Mouse (Mus musculus): ENCODE measurements around the gene Apeh. TPM values are rescaled to one million over a fixed set of nuclear protein-coding genes. Genes with fewer than 3 reads are reported as not detected.

The Apeh gene
- total and polyA plus RNA-seq, 3 experiments, result 67.5 to 148 (median 119) TPM

GRCm38 (mm10) chr9:108090611-108091120 is 3.7 kb downstream of the Apeh start:
- TF ChIP-seq GATA1 (IDR thresholded peaks at IDR 0.05; ENCODE audit: borderline replicate concordance, low read length) (no peak), POLR2AphosphoS5 (IDR thresholded peaks at IDR 0.05; ENCODE audit: insufficient replicate concordance, low read depth, low read length) (no peak), TAL1 (conservative IDR thresholded peaks at IDR 0.05; ENCODE audit: low read depth, low read length) (no peak), CTCF (IDR thresholded peaks at IDR 0.05; ENCODE audit: low read depth, low read length) (no peak), GATA2 (IDR thresholded peaks at IDR 0.05; ENCODE audit: borderline replicate concordance, low read depth, low read length) (no peak)
- Histone ChIP-seq H3K4me3 (ENCODE audit: low read depth, low read length) (no peak overlapping the region), H3K27me3 (ENCODE audit: insufficient read depth, low read length) (no peaks in the 10 kb centered on the region; the same call in 1 of the 2 replicates), H3K9me3 (replicated peaks) (no peaks in the 10 kb centered on the region), H3K4me1 (ENCODE audit: insufficient read depth, low read depth, low read length) (peaks cover 65% of the 10 kb centered on the region), H3K36me3 (replicated peaks) (peaks cover 79% of the 10 kb centered on the region)
- ATAC-seq (ENCODE audit: extremely low read depth, insufficient number of reproducible peaks, low FRiP score, poor library complexity, severe bottlenecking) (no peak), DNase-seq (ENCODE audit: low spot score) (no peak)

- TF ChIP-seq TAL1 (conservative IDR thresholded peaks at IDR 0.05; ENCODE audit: low read depth, low read length) (no peak), GATA1 (IDR thresholded peaks at IDR 0.05; ENCODE audit: borderline replicate concordance, low read length) (no peak), CTCF (IDR thresholded peaks at IDR 0.05; ENCODE audit: low read depth, low read length) (no peak), GATA2 (IDR thresholded peaks at IDR 0.05; ENCODE audit: borderline replicate concordance, low read depth, low read length) (no peak), POLR2AphosphoS5 (IDR thresholded peaks at IDR 0.05; ENCODE audit: insufficient replicate concordance, low read depth, low read length) (no peak)
- no peak overlapping the region for H3K4me3 ChIP-seq (ENCODE audit: low read depth, low read length)
Observed at GRCm38 (mm10) chr9:108085261-108085660, 9.1 kb downstream of the Apeh start.

GRCm38 (mm10) chr9:108083561-108083960 is 10.8 kb downstream of the Apeh start:
- DNase-seq (ENCODE audit: low spot score) (no peak), ATAC-seq (ENCODE audit: extremely low read depth, insufficient number of reproducible peaks, low FRiP score, poor library complexity, severe bottlenecking) (no peak)
- no peak for TF ChIP-seq GATA1 (IDR thresholded peaks at IDR 0.05; ENCODE audit: borderline replicate concordance, low read length)
- TF ChIP-seq CTCF (IDR thresholded peaks at IDR 0.05; ENCODE audit: low read depth, low read length), result no peak
- TF ChIP-seq TAL1 (conservative IDR thresholded peaks at IDR 0.05; ENCODE audit: low read depth, low read length), result no peak
- TF ChIP-seq POLR2AphosphoS5 (IDR thresholded peaks at IDR 0.05; ENCODE audit: insufficient replicate concordance, low read depth, low read length), result no peak; the same call in 1 of the 2 replicates
- no peak for TF ChIP-seq GATA2 (IDR thresholded peaks at IDR 0.05; ENCODE audit: borderline replicate concordance, low read depth, low read length)
- no peaks in the 10 kb centered on the region for H3K27me3 ChIP-seq (ENCODE audit: insufficient read depth, low read length)
- H3K9me3 ChIP-seq (replicated peaks), result no peaks in the 10 kb centered on the region
- H3K36me3 ChIP-seq (replicated peaks), result peaks cover 77% of the 10 kb centered on the region
- peaks cover 82% of the 10 kb centered on the region for H3K4me1 ChIP-seq (ENCODE audit: insufficient read depth, low read depth, low read length)
- no peak overlapping the region for H3K4me3 ChIP-seq (ENCODE audit: low read depth, low read length)

More at GRCm38 (mm10) chr9:108085261-108085660, 9.1 kb downstream of the Apeh start:
- ATAC-seq (ENCODE audit: extremely low read depth, insufficient number of reproducible peaks, low FRiP score, poor library complexity, severe bottlenecking) (no peak), DNase-seq (ENCODE audit: low spot score) (no peak)
- no peaks in the 10 kb centered on the region for H3K9me3 ChIP-seq (replicated peaks)
- peaks cover 94% of the 10 kb centered on the region for H3K36me3 ChIP-seq (replicated peaks)
- H3K27me3 ChIP-seq (ENCODE audit: insufficient read depth, low read length), result no peaks in the 10 kb centered on the region
- H3K4me1 ChIP-seq (ENCODE audit: insufficient read depth, low read depth, low read length), result peaks cover 77% of the 10 kb centered on the region

GRCm38 (mm10) chr9:108082988-108083431 is 11.4 kb downstream of the Apeh start, which contains the start of gene Rnf123:
TSS of gene Rnf123 (minus strand) at chr9:108083346.
- Histone ChIP-seq H3K4me3 (ENCODE audit: low read depth, low read length) (no peak within 1 kb of the TSS; the same call in 1 of the 2 replicates), H3K9me3 (replicated peaks) (no peaks in the 10 kb centered on the region), H3K27me3 (ENCODE audit: insufficient read depth, low read length) (no peaks in the 10 kb centered on the region), H3K4me1 (ENCODE audit: insufficient read depth, low read depth, low read length) (peaks cover 87% of the 10 kb centered on the region), H3K36me3 (replicated peaks) (peaks cover 71% of the 10 kb centered on the region)
- ATAC-seq (ENCODE audit: extremely low read depth, insufficient number of reproducible peaks, low FRiP score, poor library complexity, severe bottlenecking), result no peak
- TF ChIP-seq GATA1 (IDR thresholded peaks at IDR 0.05; ENCODE audit: borderline replicate concordance, low read length), result no peak
- TF ChIP-seq POLR2AphosphoS5 (IDR thresholded peaks at IDR 0.05; ENCODE audit: insufficient replicate concordance, low read depth, low read length), result no peak; the same call in 1 of the 2 replicates
- TF ChIP-seq TAL1 (conservative IDR thresholded peaks at IDR 0.05; ENCODE audit: low read depth, low read length), result no peak
- no peak for TF ChIP-seq CTCF (IDR thresholded peaks at IDR 0.05; ENCODE audit: low read depth, low read length)
- TF ChIP-seq GATA2 (IDR thresholded peaks at IDR 0.05; ENCODE audit: borderline replicate concordance, low read depth, low read length), result no peak
- DNase-seq (ENCODE audit: low spot score), result no peak

GRCm38 (mm10) chr9:108082549-108082948 is 11.9 kb downstream of the Apeh start:
- ATAC-seq (ENCODE audit: extremely low read depth, insufficient number of reproducible peaks, low FRiP score, poor library complexity, severe bottlenecking) (no peak), DNase-seq (ENCODE audit: low spot score) (no peak)
- no peak overlapping the region; the same call in 1 of the 2 replicates for H3K4me3 ChIP-seq (ENCODE audit: low read depth, low read length)
- TF ChIP-seq GATA1 (IDR thresholded peaks at IDR 0.05; ENCODE audit: borderline replicate concordance, low read length), result no peak
- TF ChIP-seq CTCF (IDR thresholded peaks at IDR 0.05; ENCODE audit: low read depth, low read length), result no peak
- no peak for TF ChIP-seq POLR2AphosphoS5 (IDR thresholded peaks at IDR 0.05; ENCODE audit: insufficient replicate concordance, low read depth, low read length)
- TF ChIP-seq GATA2 (IDR thresholded peaks at IDR 0.05; ENCODE audit: borderline replicate concordance, low read depth, low read length), result no peak
- no peak for TF ChIP-seq TAL1 (conservative IDR thresholded peaks at IDR 0.05; ENCODE audit: low read depth, low read length)
- no peaks in the 10 kb centered on the region for H3K9me3 ChIP-seq (replicated peaks)
- peaks cover 71% of the 10 kb centered on the region for H3K36me3 ChIP-seq (replicated peaks)
- peaks cover 87% of the 10 kb centered on the region for H3K4me1 ChIP-seq (ENCODE audit: insufficient read depth, low read depth, low read length)
- H3K27me3 ChIP-seq (ENCODE audit: insufficient read depth, low read length), result no peaks in the 10 kb centered on the region

- ATAC-seq (ENCODE audit: extremely low read depth, insufficient number of reproducible peaks, low FRiP score, poor library complexity, severe bottlenecking) (peak; percentile 91), DNase-seq (ENCODE audit: low spot score) (peak; percentile 97)
- Histone ChIP-seq H3K4me3 (ENCODE audit: low read depth, low read length) (peak within 1 kb of the TSS; percentile 88), H3K36me3 (replicated peaks) (peaks cover 65% of the 10 kb centered on the region), H3K27me3 (ENCODE audit: insufficient read depth, low read length) (no peaks in the 10 kb centered on the region), H3K9me3 (replicated peaks) (no peaks in the 10 kb centered on the region), H3K4me1 (ENCODE audit: insufficient read depth, low read depth, low read length) (peaks cover 75% of the 10 kb centered on the region)
- no peak for TF ChIP-seq GATA1 (IDR thresholded peaks at IDR 0.05; ENCODE audit: borderline replicate concordance, low read length)
Observed at GRCm38 (mm10) chr9:108080168-108080567, 14.2 kb downstream of the Apeh start, which contains the start of gene Mst1. TSS of gene Mst1 (plus strand) at chr9:108080436.

Measured in G1E (cell line).